Mouse (Mus musculus) cortical plate, adult 2 months (tissue): ENCODE results near the gene Gm5662.

Experiments
- CTCF ChIP-seq: fragments of 200-500 bp; IDR thresholded peaks from 2 replicates; pipeline ENCODE4 v1.5.1; 2011; ENCODE audit warnings: mild to moderate bottlenecking, control low read depth, low read length; ENCODE audit not compliant: insufficient read depth; ENCODE audit errors: extremely low read depth
- POLR2A ChIP-seq: fragments of 200-500 bp; IDR thresholded peaks from 2 replicates; pipeline ENCODE4 v1.6.1; 2011; ENCODE audit warnings: mild to moderate bottlenecking, low read length, control low read depth; ENCODE audit not compliant: insufficient read depth; ENCODE audit errors: extremely low read depth

DNA sequence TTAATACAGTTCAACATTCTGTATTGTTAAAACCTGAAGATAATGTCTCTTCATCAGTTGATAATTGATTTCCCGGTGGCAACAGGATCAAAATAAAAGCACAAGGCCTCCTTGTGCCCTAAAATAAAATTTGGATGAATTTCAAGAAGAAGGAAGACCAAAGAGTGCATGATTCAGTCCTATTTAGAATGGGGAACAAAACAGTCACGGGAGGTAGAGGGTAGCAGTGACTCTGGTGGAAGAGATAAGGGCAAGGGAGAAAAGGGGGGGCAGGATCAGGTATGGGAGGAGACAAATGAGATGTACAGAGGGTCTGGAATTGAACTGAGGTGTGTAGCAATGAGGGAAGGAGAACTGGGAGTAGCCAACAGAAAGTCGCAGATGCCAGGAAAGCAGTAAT is 40.3 kb upstream of the Gm5662 start:
- TF ChIP-seq CTCF (no peak), POLR2A (no peak)
